Mouse (Mus musculus) liver, embryonic 14.5 days (tissue): Measurements from ENCODE around the gene Gm3005.
"Not testable (repeated sequence)": the region's sequence is repeated elsewhere in the genome, so short reads cannot be mapped to it uniquely, and the experiment has no call there.

Source experiments
- CTCF ChIP-seq: IDR thresholded peaks from 2 replicates; pipeline ENCODE4 v1.5.1; 2016; ENCODE audit warnings: antibody characterized with exemption, low read depth, control low read depth
- EP300 ChIP-seq: IDR thresholded peaks from 2 replicates; pipeline ENCODE4 v1.6.1; 2016; ENCODE audit warnings: antibody characterized with exemption, low read depth

DNA sequence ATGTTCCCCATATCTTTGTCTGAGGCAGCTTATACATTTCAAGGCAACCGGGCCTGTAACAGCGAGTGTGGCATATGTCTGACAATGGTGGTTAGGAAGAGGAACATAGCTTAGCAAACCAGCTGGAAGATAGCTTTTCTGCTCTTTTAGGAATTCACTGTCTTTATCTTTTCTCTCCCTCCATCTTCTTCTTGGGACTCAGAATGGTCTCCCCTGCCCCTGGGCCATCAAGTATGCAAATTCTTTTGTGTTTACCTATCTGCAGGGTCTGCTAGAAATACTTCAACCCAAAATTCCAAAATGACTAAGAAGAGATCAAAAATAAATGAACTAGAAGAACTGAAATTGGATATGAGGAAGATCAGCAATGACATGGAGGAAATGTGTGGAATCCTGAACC is at the start of gene Gm3005:
- not testable (repeated sequence) for TF ChIP-seq CTCF, EP300
